Mouse (Mus musculus): ENCODE measurements around the gene Abcf3.

The Abcf3 gene

DNA sequence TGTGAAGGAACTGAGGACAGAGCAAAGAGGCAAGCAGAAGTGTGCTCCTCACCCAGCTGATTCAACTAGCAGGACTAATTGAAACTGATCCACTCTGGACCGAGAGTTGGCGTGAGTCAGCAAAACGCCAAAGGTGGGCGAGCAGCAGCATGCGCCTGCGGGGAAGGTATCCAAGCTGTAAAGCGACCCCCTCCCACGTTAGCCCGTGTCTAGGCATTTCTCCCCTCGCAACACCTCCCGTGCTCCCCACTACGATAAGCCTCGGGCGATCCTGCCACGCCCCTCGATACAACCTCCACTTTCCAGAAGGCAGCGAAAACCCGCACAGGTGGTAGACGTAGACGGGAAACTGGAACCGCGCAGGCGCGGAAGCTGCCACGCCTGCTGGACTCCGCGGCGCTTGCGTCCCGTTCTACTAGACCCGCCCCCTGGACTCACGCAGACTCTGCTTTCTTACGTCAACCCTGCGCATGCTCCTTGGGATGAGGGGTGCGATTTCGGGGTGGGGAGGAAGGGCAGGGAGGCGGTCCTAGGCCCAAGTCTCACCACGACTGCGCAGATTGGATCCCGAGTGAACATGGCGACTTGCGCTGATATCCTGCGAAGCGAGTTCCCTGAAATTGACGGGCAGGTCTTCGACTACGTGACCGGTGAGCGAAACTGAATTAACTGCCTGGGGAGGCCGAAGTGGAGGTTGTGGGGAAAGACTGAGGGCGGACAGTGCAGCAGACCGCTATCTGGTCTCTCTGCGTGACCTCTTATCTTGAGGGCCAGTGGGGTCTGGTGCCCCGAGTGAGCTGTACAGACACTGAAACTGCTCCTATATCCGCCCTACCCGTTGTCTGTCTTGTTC lies at the start of gene Abcf3:
TSS of gene Abcf3 (plus strand) at position 482 of the 853 bp plus-strand sequence.
- Histone ChIP-seq H3K27me3 (ENCODE audit: control insufficient read depth, insufficient read depth, low read length, poor library complexity, severe bottlenecking) (no peaks in the 10 kb centered on the region), H3K36me3 (ENCODE audit: control insufficient read depth, insufficient read depth, low read length, poor library complexity, severe bottlenecking) (peaks cover 8% of the 10 kb centered on the region)
- DNase-seq (ENCODE audit: low read depth, low spot score), result peak; percentile 100

DNA sequence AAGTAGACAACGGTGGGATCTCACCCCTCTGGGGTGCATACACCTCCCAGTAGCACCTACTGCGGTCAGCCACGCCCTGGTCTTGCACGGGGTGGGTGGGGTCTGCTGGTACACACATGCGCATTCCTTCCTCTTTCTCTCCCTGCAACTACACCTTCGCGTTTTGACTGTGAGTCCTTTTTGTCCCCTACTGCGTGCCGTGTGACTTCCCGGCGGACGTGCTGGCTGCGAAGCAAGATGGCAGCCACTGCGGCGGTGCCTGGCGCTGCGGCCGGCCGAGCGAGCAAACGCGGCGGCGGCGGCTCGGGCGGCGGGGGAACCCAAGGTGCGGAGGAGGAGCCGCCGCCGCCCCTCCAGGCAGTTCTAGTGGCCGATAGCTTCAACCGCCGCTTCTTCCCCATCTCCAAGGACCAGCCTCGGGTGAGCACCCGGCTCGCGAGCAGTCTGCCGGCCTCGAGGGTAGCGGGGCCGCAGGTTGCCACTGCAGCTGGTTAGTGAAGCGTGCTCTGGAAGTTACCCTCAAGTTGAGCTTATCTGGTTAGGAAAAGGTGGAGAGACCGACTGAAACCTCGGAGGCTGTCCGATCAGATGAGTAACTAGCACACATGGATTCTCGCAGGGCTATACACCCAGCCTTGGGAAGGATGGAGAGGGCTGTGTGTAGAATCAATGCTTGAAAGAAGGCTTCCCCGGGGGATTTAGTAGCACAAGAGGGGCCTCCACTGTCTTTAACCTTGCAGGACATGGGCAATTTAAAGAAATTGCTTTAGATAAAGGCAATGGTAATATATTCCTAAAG lies 49.5 kb upstream of the Abcf3 start, which contains the start of gene Eif2b5:
TSS of gene Eif2b5 (plus strand) at position 141 of the 799 bp plus-strand sequence.
- Histone ChIP-seq H3K27me3 (ENCODE audit: control insufficient read depth, insufficient read depth, low read length, poor library complexity, severe bottlenecking) (no peaks in the 10 kb centered on the region), H3K36me3 (ENCODE audit: control insufficient read depth, insufficient read depth, low read length, poor library complexity, severe bottlenecking) (peaks cover 19% of the 10 kb centered on the region)
- DNase-seq (ENCODE audit: low read depth, low spot score), result peak; percentile 96

DNA sequence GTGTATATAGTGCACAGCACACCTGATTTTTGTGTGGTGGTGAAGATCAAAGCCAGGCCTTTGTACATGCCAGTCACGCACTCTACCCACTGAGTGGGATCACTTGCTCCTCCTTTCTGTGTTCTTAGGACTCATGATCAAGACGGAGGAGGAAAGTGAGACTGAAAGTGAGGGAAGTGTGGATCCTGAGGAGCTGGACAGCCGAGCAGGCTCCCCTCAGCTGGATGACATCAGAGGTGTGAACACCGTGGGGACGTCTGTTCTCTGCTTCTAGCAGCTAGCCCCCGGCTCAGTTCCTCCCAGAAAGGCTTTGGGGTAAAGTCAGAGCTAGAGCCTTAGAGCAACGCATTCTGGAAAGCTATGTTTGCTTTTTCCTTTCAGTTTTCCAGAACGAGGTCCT lies 42.4 kb upstream of the Abcf3 start:
- H3K27me3 ChIP-seq (ENCODE audit: control insufficient read depth, insufficient read depth, low read length, poor library complexity, severe bottlenecking), result no peaks in the 10 kb centered on the region
- H3K36me3 ChIP-seq (ENCODE audit: control insufficient read depth, insufficient read depth, low read length, poor library complexity, severe bottlenecking), result peaks cover 29% of the 10 kb centered on the region
- DNase-seq (ENCODE audit: low read depth, low spot score), result no peak

DNA sequence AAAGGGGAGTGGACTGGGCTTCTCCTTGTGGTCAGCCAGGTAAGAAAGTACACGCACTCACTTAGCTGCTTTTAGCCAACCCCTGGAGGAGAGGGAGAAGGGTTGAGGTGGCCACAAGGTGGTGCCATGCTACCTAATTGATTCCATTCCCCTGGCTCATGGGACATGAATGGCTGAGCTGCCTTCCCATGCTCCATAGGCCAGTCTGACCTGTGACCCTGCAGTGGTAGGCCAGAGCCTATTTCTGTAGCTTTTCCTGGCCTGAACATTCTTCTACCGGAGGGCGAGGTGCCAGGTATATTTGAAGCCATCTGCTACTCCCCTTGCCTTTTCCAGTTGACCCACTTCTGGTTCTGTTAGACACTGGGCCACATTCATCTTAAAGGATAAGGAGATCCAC lies 39.0 kb upstream of the Abcf3 start:
- DNase-seq (ENCODE audit: low read depth, low spot score), result peak; percentile 33

DNA sequence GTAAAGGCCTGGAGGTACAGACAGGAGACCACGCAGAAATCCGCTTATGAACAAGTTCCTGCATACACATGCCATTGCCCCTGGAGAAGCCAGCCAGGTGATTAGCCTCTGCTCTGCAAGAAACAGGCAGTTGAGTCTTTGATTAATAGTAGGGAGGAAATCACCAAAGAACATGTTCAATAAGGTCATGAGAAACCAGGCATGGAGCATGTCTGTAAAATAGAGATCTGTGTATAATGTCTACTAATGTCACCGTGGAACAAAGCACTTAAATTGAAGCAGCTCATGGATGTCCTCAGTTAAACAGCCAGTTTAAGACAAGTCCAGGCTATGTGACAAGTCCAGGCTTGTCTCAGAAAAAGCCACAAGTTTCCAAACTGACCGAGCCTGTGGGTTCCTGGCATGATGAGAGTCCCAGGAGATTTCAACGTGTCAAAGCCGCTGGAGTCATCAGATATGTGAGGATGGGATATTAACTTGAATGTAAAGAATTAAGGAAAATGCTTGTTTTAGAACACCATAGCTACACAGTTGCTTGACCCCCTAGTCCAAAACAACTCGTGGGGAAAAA lies 37.0 kb upstream of the Abcf3 start:
- Histone ChIP-seq H3K36me3 (ENCODE audit: control insufficient read depth, insufficient read depth, low read length, poor library complexity, severe bottlenecking) (peaks cover 8% of the 10 kb centered on the region), H3K27me3 (ENCODE audit: control insufficient read depth, insufficient read depth, low read length, poor library complexity, severe bottlenecking) (no peaks in the 10 kb centered on the region; the same call in 1 of the 2 replicates)
- DNase-seq (ENCODE audit: low read depth, low spot score), result no peak

More for the DNA sequence above, 39.0 kb upstream of the Abcf3 start:
- Histone ChIP-seq H3K27me3 (ENCODE audit: control insufficient read depth, insufficient read depth, low read length, poor library complexity, severe bottlenecking) (no peaks in the 10 kb centered on the region), H3K36me3 (ENCODE audit: control insufficient read depth, insufficient read depth, low read length, poor library complexity, severe bottlenecking) (peaks cover 10% of the 10 kb centered on the region)

DNA sequence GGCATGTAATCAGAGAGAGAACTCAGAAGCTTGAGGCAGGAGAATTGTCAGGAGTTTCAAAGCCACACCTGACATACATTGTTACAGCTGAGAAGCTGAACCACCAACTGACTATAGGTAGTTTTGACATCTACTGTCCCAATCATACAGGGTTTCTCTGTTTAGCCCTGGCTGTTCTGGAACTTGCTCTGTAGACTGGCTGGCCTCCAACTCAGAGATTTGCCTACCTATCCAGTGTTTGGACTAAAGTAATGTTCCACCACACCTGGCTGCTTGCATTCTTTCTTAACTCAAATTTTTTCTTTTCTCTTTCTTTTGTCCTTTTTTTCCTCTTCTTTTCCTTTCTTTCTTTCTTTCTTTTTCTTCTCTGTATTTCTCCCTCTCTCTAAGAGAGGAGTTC lies 32.3 kb upstream of the Abcf3 start:
- H3K36me3 ChIP-seq (ENCODE audit: control insufficient read depth, insufficient read depth, low read length, poor library complexity, severe bottlenecking), result 0 out of 2 replicates have a peak, but pooled peaks cover 2% of the 10 kb centered on the region
- no peak for DNase-seq (ENCODE audit: low read depth, low spot score)
- H3K27me3 ChIP-seq (ENCODE audit: control insufficient read depth, insufficient read depth, low read length, poor library complexity, severe bottlenecking), result no peaks in the 10 kb centered on the region; the same call in 1 of the 2 replicates

DNA sequence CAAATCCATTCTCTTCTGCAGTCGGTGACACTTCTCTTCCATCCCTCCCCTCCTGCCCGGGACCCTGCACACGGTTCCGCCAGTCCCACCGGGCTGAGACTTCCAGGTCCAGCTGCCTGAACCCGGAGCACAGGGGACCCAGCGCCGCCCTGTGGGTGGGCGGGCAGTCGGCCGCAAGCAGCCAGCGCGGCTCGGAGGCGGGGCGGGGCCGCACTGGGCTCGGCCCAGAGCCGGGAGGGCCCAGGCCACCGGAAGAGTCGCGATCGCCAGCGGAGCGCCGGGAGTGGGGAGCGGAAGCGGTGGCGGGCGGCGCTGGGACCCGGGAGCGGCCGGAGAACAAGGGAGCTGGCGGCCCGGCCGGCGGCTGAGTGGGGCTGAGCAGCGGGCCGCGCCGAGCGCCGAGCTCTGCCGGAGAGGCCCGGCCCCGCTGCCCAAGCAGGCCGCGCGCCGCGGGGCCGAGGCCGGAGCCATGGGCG lies 31.6 kb upstream of the Abcf3 start, which contains the start of gene Dvl3:
TSS of gene Dvl3 (plus strand) at position 257 of the 476 bp plus-strand sequence.
- no peaks in the 10 kb centered on the region; the same call in 1 of the 2 replicates for H3K27me3 ChIP-seq (ENCODE audit: control insufficient read depth, insufficient read depth, low read length, poor library complexity, severe bottlenecking)
- no peaks in the 10 kb centered on the region for H3K36me3 ChIP-seq (ENCODE audit: control insufficient read depth, insufficient read depth, low read length, poor library complexity, severe bottlenecking)
- peak; percentile 83 for DNase-seq (ENCODE audit: low read depth, low spot score)

DNA sequence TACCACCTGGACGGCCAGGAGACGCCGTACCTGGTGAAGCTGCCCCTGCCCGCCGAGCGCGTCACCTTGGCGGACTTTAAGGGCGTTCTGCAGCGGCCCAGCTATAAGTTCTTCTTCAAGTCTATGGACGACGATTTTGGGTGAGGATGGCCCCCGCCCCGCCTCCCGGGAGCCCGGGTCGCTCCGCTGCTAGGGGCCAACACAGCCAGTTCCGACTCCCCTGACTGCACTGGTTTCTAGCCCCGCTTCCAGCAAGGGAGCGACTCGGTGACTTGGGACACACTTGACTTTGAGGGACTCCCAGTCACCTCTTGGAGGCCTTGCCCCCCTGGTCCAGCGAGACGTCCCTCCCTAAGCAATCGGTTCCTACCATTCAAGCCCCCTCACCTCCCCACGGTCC lies 31.2 kb upstream of the Abcf3 start:
- H3K27me3 ChIP-seq (ENCODE audit: control insufficient read depth, insufficient read depth, low read length, poor library complexity, severe bottlenecking), result no peaks in the 10 kb centered on the region; the same call in 1 of the 2 replicates
- H3K36me3 ChIP-seq (ENCODE audit: control insufficient read depth, insufficient read depth, low read length, poor library complexity, severe bottlenecking), result no peaks in the 10 kb centered on the region
- no peak for DNase-seq (ENCODE audit: low read depth, low spot score)

DNA sequence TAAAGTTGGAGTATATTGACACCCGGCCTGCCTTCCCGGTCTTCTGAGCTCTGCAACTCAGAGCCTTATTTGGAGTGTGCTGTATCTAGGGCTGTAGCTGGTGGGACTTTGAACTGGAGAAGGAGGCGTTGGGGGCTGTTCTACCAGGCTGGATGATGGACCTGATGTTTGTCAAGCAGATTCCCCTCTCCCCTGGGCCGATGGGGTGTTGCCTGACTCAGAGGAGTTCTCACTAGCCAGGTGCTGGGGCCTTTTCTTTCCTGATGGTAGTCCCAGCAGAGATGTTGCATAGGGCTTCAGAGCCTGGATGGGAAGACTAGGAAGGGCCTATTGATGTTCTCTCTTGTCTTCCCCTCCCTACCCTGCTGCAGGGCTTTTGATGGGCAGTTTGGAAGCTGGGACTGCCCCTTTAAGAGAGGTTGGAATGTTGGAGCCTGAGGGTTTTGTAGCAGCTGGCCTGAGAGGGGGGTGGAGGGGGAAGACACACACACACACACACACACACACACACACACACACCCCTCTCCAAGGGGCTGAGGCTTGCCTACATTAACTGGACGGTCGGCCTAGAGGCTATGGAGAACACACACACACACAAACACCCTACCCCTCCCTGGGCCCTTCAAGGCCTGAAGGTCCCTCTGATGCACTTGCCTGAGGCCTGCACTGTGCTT lies 30.5 kb upstream of the Abcf3 start:
- no peak for DNase-seq (ENCODE audit: low read depth, low spot score)
- H3K27me3 ChIP-seq (ENCODE audit: control insufficient read depth, insufficient read depth, low read length, poor library complexity, severe bottlenecking), result no peaks in the 10 kb centered on the region; the same call in 1 of the 2 replicates
- no peaks in the 10 kb centered on the region for H3K36me3 ChIP-seq (ENCODE audit: control insufficient read depth, insufficient read depth, low read length, poor library complexity, severe bottlenecking)

DNA sequence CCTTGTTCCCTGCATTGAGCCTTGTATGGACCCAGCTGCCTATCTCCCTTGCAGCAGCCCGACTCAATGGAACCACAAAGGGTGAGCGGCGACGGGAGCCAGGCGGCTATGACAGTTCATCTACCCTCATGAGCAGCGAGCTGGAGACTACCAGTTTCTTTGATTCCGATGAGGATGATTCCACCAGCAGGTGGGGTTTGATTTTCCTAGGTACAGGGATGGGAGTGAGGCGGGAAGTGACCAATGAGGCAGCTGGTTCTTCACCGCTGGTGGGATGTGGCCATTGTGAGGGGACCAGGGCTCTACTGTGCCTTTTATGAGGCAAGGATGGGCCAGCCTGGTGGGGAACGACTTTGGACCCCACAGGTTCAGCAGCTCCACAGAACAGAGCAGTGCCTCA lies 24.5 kb upstream of the Abcf3 start:
- no peak for DNase-seq (ENCODE audit: low read depth, low spot score)

DNA sequence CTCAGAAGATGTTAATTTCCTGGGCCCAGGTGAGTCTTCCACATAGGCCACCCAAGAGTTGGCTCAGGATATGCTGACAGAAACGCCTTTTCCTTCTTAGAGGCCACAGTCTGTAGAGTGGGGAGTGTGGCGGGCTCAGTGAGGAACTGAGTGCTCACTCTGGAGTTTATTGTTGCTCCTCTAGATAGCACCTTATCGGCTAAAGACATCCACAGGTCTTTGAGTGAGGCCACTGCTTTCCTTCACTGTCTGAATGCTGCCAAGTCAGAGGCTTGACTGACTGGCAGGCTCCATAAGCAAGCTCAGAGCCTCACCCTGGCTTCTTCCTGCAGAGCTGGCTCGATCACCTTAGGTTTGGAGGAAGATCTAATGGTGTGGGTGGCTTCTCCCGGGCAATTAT lies 19.6 kb upstream of the Abcf3 start:
- Histone ChIP-seq H3K36me3 (ENCODE audit: control insufficient read depth, insufficient read depth, low read length, poor library complexity, severe bottlenecking) (peaks cover 9% of the 10 kb centered on the region), H3K27me3 (ENCODE audit: control insufficient read depth, insufficient read depth, low read length, poor library complexity, severe bottlenecking) (no peaks in the 10 kb centered on the region)
- DNase-seq (ENCODE audit: low read depth, low spot score), result no peak

More for the DNA sequence above, 24.5 kb upstream of the Abcf3 start:
- Histone ChIP-seq H3K36me3 (ENCODE audit: control insufficient read depth, insufficient read depth, low read length, poor library complexity, severe bottlenecking) (peaks cover 11% of the 10 kb centered on the region), H3K27me3 (ENCODE audit: control insufficient read depth, insufficient read depth, low read length, poor library complexity, severe bottlenecking) (no peaks in the 10 kb centered on the region)

DNA sequence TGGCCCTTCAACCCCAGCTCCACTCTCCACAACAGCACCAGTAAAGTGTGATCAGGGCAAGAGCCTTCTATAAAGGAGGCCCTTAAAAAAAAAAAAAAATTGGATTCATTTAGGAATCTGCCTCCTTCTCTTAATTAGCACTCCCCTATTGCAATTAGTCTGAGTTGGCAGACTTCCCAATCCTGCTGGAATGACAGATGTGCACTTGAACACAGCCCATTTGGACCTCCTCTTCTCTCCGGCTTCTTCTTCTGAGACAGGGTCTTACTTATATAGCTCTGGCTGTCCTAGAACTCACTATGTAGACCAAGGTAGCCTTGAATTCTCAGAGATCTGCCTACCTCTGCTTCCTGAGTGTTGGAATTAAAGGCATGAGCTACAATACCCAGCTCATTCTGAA lies 19.0 kb upstream of the Abcf3 start:
- Histone ChIP-seq H3K36me3 (ENCODE audit: control insufficient read depth, insufficient read depth, low read length, poor library complexity, severe bottlenecking) (peaks cover 6% of the 10 kb centered on the region), H3K27me3 (ENCODE audit: control insufficient read depth, insufficient read depth, low read length, poor library complexity, severe bottlenecking) (no peaks in the 10 kb centered on the region)
- DNase-seq (ENCODE audit: low read depth, low spot score), result no peak

DNA sequence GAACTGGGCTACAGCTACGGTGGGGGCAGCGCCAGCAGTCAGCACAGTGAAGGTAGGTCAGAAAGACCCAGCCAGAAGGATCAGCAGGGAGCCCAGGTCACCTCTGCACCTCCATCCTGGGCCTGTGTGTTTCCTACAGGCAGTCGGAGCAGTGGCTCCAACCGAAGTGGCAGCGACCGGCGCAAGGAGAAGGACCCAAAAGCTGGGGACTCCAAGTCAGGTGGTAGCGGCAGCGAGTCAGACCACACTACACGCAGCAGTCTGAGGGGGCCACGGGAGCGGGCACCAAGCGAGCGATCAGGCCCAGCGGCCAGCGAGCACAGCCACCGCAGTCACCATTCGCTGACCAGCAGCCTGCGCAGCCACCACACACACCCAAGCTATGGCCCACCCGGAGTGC lies 17.4 kb upstream of the Abcf3 start:
- DNase-seq (ENCODE audit: low read depth, low spot score), result no peak
- Histone ChIP-seq H3K27me3 (ENCODE audit: control insufficient read depth, insufficient read depth, low read length, poor library complexity, severe bottlenecking) (no peaks in the 10 kb centered on the region), H3K36me3 (ENCODE audit: control insufficient read depth, insufficient read depth, low read length, poor library complexity, severe bottlenecking) (peaks cover 2% of the 10 kb centered on the region; the same call in 1 of the 2 replicates)

Measured in splenic B cell, adult 2 months (primary cell).